Mouse (Mus musculus) skeletal muscle tissue, postnatal 0 days (tissue): ENCODE data around the gene Rhox6. TPM values are rescaled to one million over a fixed set of nuclear protein-coding genes. Genes with fewer than 3 reads are reported as not detected.

Source experiments
- polyA plus RNA-seq: library from polyadenylated mRNA; unstranded; fragments of >200 nt; fragmentation: Nextera tagmentation; extraction: Ambion mirVana; gene quantifications from 2 replicates; pipeline ENCODE4 v1.2.1, GENCODE M21; 2015

The Rhox6 gene
- polyA plus RNA-seq = not detected in 2 replicates

DNA sequence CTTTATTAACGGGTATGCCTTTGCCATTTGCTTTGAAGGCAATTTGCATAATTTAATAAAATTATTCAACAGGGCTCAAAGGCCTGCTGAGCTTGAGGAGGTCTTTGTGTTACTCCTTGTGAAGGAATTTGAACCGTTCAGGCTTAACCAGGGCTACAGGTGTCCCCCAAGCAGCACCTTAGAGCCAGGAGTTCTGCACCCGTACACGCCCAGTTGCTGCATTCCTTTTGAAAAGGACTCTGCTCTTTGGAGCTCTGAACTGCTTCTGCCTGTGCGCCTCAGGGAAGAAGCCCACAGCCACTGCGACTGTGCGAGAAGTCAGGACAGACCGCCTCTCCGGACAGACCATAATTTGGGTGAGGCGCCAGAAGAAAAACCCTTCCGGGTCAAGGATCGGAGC, at the start of gene Rhox6:
TSS of gene Rhox6 (plus strand) at position 301 of the 400 bp plus-strand sequence.

GRCm38 (mm10) chrX:37831386-37831785, 4.7 kb downstream of the Rhox6 start, which contains the start of gene Rhox7a:
Gene Rhox7a (plus strand): TSS chrX:37831686.

DNA sequence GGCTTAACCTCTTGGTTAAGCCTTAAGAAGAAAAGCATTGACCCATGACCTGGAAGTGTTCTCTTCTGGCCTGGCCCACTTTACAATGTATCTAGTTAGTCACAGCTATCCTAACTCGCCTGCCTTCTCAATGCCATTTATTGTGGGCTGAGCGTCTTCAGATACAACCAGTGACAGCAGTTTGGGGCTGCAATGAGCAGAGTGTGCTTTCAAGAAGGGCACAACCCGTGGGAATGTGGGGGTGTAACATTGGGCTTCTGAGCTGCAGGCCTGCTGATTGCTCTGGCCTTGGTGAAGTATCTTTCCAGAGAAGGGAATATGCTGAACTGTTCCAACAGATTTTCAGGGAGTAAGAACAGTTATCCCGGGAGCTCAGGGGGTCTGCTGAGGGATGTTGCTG, 52.1 kb downstream of the Rhox6 start, which contains the start of gene Rhox8:
TSS of gene Rhox8 (minus strand) at position 101 of the 400 bp plus-strand sequence.

Other genes starting within 250 kb of the Rhox6 start
- gene Rhox3f, start 245.9 kb upstream of the Rhox6 start, polyA plus RNA-seq = 0.18 and 0.67 TPM in 2 replicates
- gene Rhox4f, start 219.2 kb upstream of the Rhox6 start, polyA plus RNA-seq = not detected in 2 replicates
- not detected in 2 replicates for gene Rhox3g, start 198.3 kb upstream of the Rhox6 start, polyA plus RNA-seq
- not detected in 2 replicates for gene Rhox2g, start 183.4 kb upstream of the Rhox6 start, polyA plus RNA-seq
- gene Rhox4g, start 175.6 kb upstream of the Rhox6 start, polyA plus RNA-seq = not detected in 2 replicates
- gene Rhox3h, start 158.1 kb upstream of the Rhox6 start, polyA plus RNA-seq = 0.16 TPM in 1 of 2 replicates, not detected in the other
- not detected in 2 replicates for gene Rhox2h, start 153.6 kb upstream of the Rhox6 start, polyA plus RNA-seq
- gene Rhox5, start 22.1 kb upstream of the Rhox6 start, polyA plus RNA-seq = 0.24 TPM in 2 replicates
- not detected in 2 replicates for gene Rhox7a, start 4.8 kb downstream of the Rhox6 start, polyA plus RNA-seq
- not detected in 2 replicates for gene Rhox8, start 52.0 kb downstream of the Rhox6 start, polyA plus RNA-seq
- gene Rhox7b, start 70.3 kb downstream of the Rhox6 start, polyA plus RNA-seq = not detected in 2 replicates
- gene Rhox9, start 74.9 kb downstream of the Rhox6 start, polyA plus RNA-seq = not detected in 2 replicates
- not detected in 2 replicates for gene Btg1-ps1, start 191.9 kb downstream of the Rhox6 start, polyA plus RNA-seq
- not detected in 2 replicates for gene Btg1-ps2, start 216.2 kb downstream of the Rhox6 start, polyA plus RNA-seq
- gene Rhox10, start 239.6 kb downstream of the Rhox6 start, polyA plus RNA-seq = not detected in 2 replicates